Mouse (Mus musculus) hindbrain, embryonic 15.5 days (tissue): ENCODE measurements around the gene Jmjd6. TPM values are rescaled to one million over a fixed set of nuclear protein-coding genes. Genes with fewer than 3 reads are reported as not detected.

Experiments used
- ATAC-seq: fragments of 200-750 bp; cut with Nextera tagmentation; 2 replicates; pipeline ENCODE4 v1.8.0; 2017; ENCODE audit warnings: low read depth, moderate number of reproducible peaks, moderate TSS enrichment; ENCODE audit not compliant: low FRiP score
- H3K27ac ChIP-seq: fragments of 300-500 bp; sonication (generic); replicated peaks from 2 replicates; pipeline ENCODE4 v1.5.1; 2015; ENCODE audit warnings: mild to moderate bottlenecking, inconsistent platforms
- H3K27me3 ChIP-seq: fragments of 300-500 bp; sonication (generic); 2 replicates; pipeline ENCODE4 v1.6.1; 2015; ENCODE audit warnings: control low read depth, inconsistent platforms
- H3K36me3 ChIP-seq: fragments of 300-500 bp; sonication (generic); 2 replicates; pipeline ENCODE4 v1.6.1; 2015; ENCODE audit warnings: control low read depth, inconsistent platforms
- H3K4me1 ChIP-seq: fragments of 300-500 bp; sonication (generic); replicated peaks from 2 replicates; pipeline ENCODE4 v1.6.1; 2015; ENCODE audit warnings: control low read depth, inconsistent platforms
- H3K4me2 ChIP-seq: fragments of 300-500 bp; sonication (generic); 2 replicates; pipeline ENCODE4 v1.6.1; 2015; ENCODE audit warnings: moderate library complexity, mild to moderate bottlenecking, inconsistent platforms
- H3K4me3 ChIP-seq: fragments of 300-500 bp; sonication (generic); 2 replicates; pipeline ENCODE4 v1.5.1; 2015; ENCODE audit warnings: mild to moderate bottlenecking, inconsistent platforms
- H3K9ac ChIP-seq: fragments of 300-500 bp; sonication (generic); 2 replicates; pipeline ENCODE4 v1.6.1; 2015; ENCODE audit warnings: inconsistent platforms
- H3K9me3 ChIP-seq: fragments of 300-500 bp; sonication (generic); 2 replicates; pipeline ENCODE4 v1.6.1; 2016; ENCODE audit warnings: control low read depth, inconsistent platforms
- WGBS: fragments of 180-500 bp; shearing (Covaris S2); methylation state at CpG from one replicate; pipeline ENCODE4 v1.1.7; 2015; 5-methylcytosine and 5-hydroxymethylcytosine counted together
- polyA plus RNA-seq: library from polyadenylated mRNA; unstranded; fragments of >200 nt; fragmentation: Nextera tagmentation; extraction: Ambion mirVana; gene quantifications from 2 replicates; pipeline ENCODE4 v1.2.1, GENCODE M21; 2015

The Jmjd6 gene
- polyA plus RNA-seq, 1 experiment from 2014 or later, result 72.4 TPM

GRCm38 (mm10) chr11:116868129-116868528, 24.9 kb upstream of the Jmjd6 start:
- Histone ChIP-seq H3K4me1 (no peaks in the 10 kb centered on the region), H3K4me3 (no peak overlapping the region), H3K36me3 (peaks cover 71% of the 10 kb centered on the region), H3K4me2 (no peak overlapping the region), H3K27me3 (no peaks in the 10 kb centered on the region), H3K9ac (no peak overlapping the region), H3K27ac (no peak overlapping the region), H3K9me3 (no peaks in the 10 kb centered on the region)
- 87% methylated on average over 3 of the region's 3 CpGs for WGBS
- no peak for ATAC-seq

DNA sequence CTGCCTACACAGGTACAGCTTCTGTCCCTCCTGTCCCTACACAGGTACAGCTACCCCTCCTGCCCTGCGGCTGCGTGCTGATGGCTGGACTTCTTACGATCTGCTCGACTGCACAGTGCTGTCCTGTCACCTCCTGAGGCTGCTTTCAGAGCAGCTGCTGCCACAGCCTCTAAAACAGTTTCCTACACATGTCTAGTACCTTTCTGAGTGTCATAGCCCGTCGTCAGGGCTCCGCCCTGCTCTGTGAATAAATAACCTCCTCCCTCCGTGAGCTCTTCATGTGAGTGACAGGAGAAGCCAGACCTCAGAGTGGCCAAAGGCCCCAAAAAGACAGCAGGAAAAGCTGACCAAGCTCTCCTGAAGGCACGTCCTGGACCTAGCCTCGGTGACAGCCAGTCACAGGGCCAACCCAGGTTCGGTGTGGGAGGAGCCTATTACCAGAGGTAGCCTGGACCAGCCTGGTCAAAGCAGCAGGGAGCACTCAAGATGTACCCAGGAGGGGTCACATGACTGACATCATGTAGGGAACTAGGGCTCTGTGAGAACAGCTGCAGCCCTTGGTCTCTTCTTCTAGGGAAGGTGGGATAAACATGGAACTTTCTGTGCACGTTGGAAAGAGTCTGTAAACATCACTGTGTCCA, 22.8 kb upstream of the Jmjd6 start:
- 79% methylated on average over 12 of the region's 12 CpGs for WGBS
- H3K4me3 ChIP-seq, result no peak overlapping the region
- no peak for ATAC-seq
- no peaks in the 10 kb centered on the region for H3K9me3 ChIP-seq
- no peaks in the 10 kb centered on the region for H3K27me3 ChIP-seq
- H3K4me1 ChIP-seq, result no peaks in the 10 kb centered on the region
- no peak overlapping the region for H3K9ac ChIP-seq
- H3K36me3 ChIP-seq, result peaks cover 71% of the 10 kb centered on the region
- H3K27ac ChIP-seq, result no peak overlapping the region
- no peak overlapping the region for H3K4me2 ChIP-seq

DNA sequence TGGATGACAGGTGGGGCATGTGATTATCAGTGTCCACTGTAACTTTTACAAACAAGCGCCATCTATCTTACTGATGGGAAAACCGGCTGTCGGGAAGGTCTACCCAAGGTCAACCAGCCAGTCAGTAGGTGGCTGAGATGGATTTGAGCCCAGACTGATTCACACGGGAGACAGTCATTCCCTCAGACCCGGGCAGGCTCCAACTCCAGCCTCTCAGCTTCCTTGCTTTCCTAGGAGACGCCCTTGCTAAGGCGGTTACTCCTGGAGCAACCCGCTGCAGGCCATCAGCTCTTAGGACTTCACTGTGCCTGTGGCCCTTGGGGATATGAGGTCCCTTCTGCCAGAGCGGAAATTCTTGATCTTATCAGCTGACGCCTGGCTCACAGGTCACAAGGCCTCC, 21.2 kb upstream of the Jmjd6 start:
- peaks cover 77% of the 10 kb centered on the region for H3K36me3 ChIP-seq
- H3K27ac ChIP-seq, result no peak overlapping the region
- no peak overlapping the region for H3K4me2 ChIP-seq
- ATAC-seq, result no peak
- no peak overlapping the region for H3K4me3 ChIP-seq
- H3K9me3 ChIP-seq, result no peaks in the 10 kb centered on the region
- 85% methylated on average over 10 of the region's 10 CpGs for WGBS
- H3K9ac ChIP-seq, result no peak overlapping the region
- no peaks in the 10 kb centered on the region for H3K4me1 ChIP-seq
- no peaks in the 10 kb centered on the region for H3K27me3 ChIP-seq

GRCm38 (mm10) chr11:116857183-116857850, 14.1 kb upstream of the Jmjd6 start:
- H3K4me2 ChIP-seq, result no peak overlapping the region
- peaks cover 23% of the 10 kb centered on the region for H3K4me1 ChIP-seq
- H3K27ac ChIP-seq, result no peak overlapping the region
- H3K36me3 ChIP-seq, result peaks cover 38% of the 10 kb centered on the region
- H3K9me3 ChIP-seq, result no peaks in the 10 kb centered on the region
- H3K27me3 ChIP-seq, result no peaks in the 10 kb centered on the region
- no peak overlapping the region for H3K9ac ChIP-seq
- no peak for ATAC-seq
- 90% methylated on average over 12 of the region's 12 CpGs for WGBS
- H3K4me3 ChIP-seq, result no peak overlapping the region

DNA sequence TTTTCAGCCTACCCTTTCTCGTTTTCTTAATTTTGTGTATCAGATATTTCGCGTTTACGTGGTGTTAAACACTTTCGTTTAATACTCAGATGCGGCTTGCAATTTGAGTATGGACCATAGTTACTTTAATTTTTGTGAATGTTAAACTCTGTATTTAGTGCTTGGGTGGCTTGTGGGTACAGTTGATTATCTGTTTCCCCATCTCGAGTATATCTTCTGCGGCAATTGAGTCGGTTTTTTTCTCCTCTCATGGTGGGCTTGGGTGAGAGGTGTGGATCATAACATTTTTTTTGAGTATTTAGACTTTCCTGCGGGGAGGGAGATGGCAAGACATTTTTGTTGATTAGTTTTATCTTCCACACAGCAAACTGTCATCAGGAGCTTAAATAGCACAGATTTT, 11.0 kb upstream of the Jmjd6 start:
- Histone ChIP-seq H3K4me3 (peak overlapping the region; percentile 99), H3K27me3 (no peaks in the 10 kb centered on the region), H3K4me1 (peaks cover 44% of the 10 kb centered on the region), H3K4me2 (peak overlapping the region; percentile 57), H3K9ac (peak overlapping the region; percentile 74), H3K9me3 (no peaks in the 10 kb centered on the region), H3K36me3 (peaks cover 19% of the 10 kb centered on the region; the same call in 1 of the 2 replicates), H3K27ac (peak overlapping the region; percentile 97; the same call in 1 of the 2 replicates)
- ATAC-seq, result no peak
- 44% methylated on average over 10 of the region's 10 CpGs for WGBS

DNA sequence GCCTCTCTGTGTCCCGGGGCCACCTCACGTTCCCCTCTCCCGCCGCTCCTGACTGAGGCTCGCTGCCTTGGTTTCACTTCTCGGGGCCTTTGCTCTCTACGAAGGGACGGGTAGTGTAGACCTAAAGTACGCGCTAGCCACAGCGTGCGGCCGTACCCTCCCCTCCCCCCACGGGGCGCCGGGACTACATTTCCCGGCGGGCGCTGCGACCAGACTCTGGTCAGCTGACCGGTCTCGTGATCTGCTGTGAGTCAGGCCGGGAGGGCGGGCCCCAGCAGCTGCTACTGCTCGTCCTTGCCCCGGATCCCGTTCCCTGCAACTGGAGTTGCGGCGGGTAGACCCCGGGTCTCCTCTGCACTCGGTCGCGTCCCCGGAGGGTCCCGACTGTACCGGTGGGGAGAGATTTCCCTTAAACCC, 10.3 kb upstream of the Jmjd6 start:
- Histone ChIP-seq H3K4me3 (peak overlapping the region; percentile 99), H3K4me1 (peaks cover 46% of the 10 kb centered on the region), H3K36me3 (peaks cover 19% of the 10 kb centered on the region), H3K4me2 (peak overlapping the region; percentile 57), H3K27ac (peak overlapping the region; percentile 97), H3K27me3 (no peaks in the 10 kb centered on the region), H3K9ac (peak overlapping the region; percentile 74), H3K9me3 (no peaks in the 10 kb centered on the region)
- ATAC-seq, result peak; percentile 90
- under 1% methylated on average over 34 of the region's 36 CpGs for WGBS

DNA sequence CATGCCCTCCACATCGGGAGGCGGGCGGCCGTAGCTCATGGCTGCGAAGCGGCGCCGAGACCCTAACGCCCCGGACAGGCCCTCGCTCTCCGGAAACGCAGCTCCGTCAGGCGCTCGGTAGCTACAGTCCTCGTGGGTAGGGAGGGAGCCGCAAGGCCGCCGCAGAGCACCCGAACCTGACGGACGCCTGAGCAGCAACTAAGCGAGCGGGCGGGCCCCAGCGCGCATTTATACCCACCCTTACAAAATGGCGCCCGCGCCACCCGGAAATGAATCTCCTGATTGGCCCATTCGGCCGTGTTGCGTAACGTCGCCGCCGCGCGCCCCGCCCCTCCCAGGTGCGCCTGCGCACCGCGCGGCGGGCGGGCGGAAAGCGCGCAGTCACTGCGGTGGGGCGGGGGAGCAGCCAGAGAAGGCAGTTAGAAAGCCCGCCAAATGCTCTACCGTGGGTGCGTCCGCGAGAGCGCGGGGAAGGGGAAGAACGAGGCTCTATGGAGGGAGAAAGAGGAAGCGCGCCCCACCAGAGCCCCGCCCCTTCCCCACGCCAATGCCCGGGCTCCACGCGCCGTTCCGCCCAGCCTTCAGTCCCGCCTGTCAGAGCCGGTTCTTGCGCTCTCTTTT, 9.8 kb upstream of the Jmjd6 start, which contains the start of gene Srsf2:
Srsf2 (minus strand) TSS at position 204 of the 621 bp plus-strand sequence.
- peaks cover 25% of the 10 kb centered on the region for H3K36me3 ChIP-seq
- no peaks in the 10 kb centered on the region for H3K27me3 ChIP-seq
- peak within 1 kb of the TSS; percentile 97 for H3K27ac ChIP-seq
- H3K4me3 ChIP-seq, result peak within 1 kb of the TSS; percentile 99
- peak within 1 kb of the TSS; percentile 94 for H3K9ac ChIP-seq
- H3K4me2 ChIP-seq, result peak within 1 kb of the TSS; percentile 70
- H3K9me3 ChIP-seq, result no peaks in the 10 kb centered on the region
- H3K4me1 ChIP-seq, result peaks cover 47% of the 10 kb centered on the region
- under 1% methylated on average over 70 of the region's 74 CpGs for WGBS
- ATAC-seq, result peak; percentile 93

DNA sequence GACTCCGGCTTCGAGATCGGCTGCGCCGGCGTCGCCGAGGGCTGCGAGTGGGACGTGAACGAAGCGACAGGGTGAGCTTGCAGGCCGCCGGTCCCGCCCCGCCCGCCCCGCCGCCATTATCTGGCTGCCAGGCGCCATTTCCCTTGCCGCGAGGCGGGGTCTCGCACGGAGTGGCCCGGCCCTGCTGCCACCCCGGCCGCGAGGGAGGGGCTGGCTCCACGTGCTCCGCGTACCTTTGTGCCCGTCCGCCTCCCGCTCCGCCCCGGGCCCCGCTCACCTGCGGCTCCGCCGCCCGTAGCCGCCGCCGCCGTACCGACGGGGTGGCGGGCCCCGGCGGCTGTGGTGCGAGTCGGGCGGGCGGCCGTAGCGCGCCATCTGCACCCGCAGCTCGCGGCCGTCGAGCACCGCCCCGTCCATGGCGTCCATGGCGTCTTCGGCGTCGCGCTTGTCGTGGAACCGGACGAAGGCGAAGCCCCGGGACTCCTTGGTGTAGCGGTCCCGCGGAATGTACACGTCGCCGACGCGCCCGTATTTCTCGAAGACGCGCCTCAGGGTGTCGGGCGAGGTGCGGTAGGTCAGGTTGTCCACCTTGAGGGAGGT, 9.1 kb upstream of the Jmjd6 start, which contains the start of gene Mfsd11:
Mfsd11 (plus strand) TSS at position 150 of the 600 bp plus-strand sequence.
- peaks cover 49% of the 10 kb centered on the region for H3K4me1 ChIP-seq
- H3K4me3 ChIP-seq, result peak within 1 kb of the TSS; percentile 99
- H3K27me3 ChIP-seq, result no peaks in the 10 kb centered on the region
- ATAC-seq, result peak; percentile 35
- no peaks in the 10 kb centered on the region for H3K9me3 ChIP-seq
- H3K27ac ChIP-seq, result peak within 1 kb of the TSS; percentile 97
- peak within 1 kb of the TSS; percentile 70 for H3K4me2 ChIP-seq
- H3K9ac ChIP-seq, result peak within 1 kb of the TSS; percentile 94
- peaks cover 31% of the 10 kb centered on the region for H3K36me3 ChIP-seq
- under 1% methylated on average over 79 of the region's 91 CpGs for whole genome bisulfite sequencing

GRCm38 (mm10) chr11:116851576-116852290, 8.5 kb upstream of the Jmjd6 start:
- WGBS, result under 1% methylated on average over 29 of the region's 29 CpGs
- Histone ChIP-seq H3K4me3 (peak overlapping the region; percentile 99), H3K9ac (peak overlapping the region; percentile 94), H3K27ac (peak overlapping the region; percentile 97), H3K36me3 (peaks cover 28% of the 10 kb centered on the region), H3K4me2 (peak overlapping the region; percentile 70), H3K4me1 (peaks cover 49% of the 10 kb centered on the region), H3K9me3 (no peaks in the 10 kb centered on the region), H3K27me3 (no peaks in the 10 kb centered on the region)
- ATAC-seq, result no peak

DNA sequence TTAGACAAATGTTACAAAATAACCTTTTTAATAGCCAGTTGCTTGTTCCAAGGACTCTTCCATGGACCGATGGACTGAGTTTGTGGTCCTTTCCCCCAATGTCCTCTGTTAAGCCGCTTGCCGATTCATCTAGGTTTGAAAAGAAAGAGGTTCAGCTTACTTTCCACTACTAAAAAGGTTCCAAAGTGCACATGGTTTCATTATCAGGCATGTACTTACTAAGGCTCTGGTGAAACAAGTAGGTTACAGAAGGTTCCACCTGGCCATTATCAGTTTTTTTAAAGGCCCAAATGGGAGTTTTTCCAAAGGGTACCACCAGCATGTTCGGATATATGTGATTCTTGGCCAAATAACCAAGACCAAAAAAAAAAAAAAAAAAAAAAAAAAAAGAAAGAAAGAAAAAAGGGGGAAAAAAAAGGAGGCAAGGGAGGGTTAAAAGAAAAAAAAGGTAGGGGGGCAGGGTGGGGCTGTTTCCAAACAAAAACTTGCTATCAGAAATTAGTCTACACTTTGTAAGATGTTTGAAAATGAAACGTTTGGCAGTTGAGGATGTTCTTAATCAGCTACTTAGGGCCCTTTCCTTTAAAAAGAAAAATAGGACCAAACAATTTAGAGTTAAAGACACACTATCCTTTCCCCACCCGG, 7.7 kb upstream of the Jmjd6 start:
- Histone ChIP-seq H3K27ac (0 out of 2 replicates have a peak overlapping the region, but pooled peaks have one; percentile 97), H3K4me1 (peaks cover 44% of the 10 kb centered on the region)

DNA sequence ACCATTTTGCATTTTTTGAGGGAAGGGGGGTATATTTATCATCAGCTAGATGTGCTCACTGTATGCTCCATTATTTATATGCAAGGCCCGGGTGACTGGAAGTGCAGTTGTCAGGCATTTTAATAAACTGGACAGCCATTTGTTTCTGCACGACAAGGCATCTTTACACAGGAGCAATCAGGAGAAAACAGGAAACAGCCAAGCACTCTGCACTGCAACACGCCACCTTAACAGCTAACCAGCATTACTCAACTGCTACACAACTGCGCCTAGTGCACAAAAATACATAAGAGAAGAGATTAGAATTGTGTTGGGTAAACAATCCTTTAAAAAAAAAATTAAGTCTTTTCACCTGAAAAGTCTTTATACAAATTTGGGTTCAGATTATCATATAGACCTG, 6.8 kb upstream of the Jmjd6 start:
- Histone ChIP-seq H3K36me3 (peaks cover 28% of the 10 kb centered on the region), H3K4me1 (peaks cover 37% of the 10 kb centered on the region), H3K27me3 (no peaks in the 10 kb centered on the region), H3K27ac (no peak overlapping the region), H3K4me2 (peak overlapping the region; percentile 70), H3K4me3 (0 out of 2 replicates have a peak overlapping the region, but pooled peaks have one; percentile 11), H3K9ac (no peak overlapping the region), H3K9me3 (no peaks in the 10 kb centered on the region)
- 52% methylated on average over 4 of the region's 4 CpGs for WGBS
- ATAC-seq, result no peak

More for the DNA sequence above, 7.7 kb upstream of the Jmjd6 start:
- no peak for ATAC-seq
- Histone ChIP-seq H3K9me3 (no peaks in the 10 kb centered on the region), H3K9ac (peak overlapping the region; percentile 94), H3K27me3 (no peaks in the 10 kb centered on the region), H3K4me3 (peak overlapping the region; percentile 99), H3K4me2 (peak overlapping the region; percentile 70), H3K36me3 (peaks cover 28% of the 10 kb centered on the region)
- 45% methylated on average over 6 of the region's 6 CpGs for WGBS
